Mouse (Mus musculus) duodenum, adult 2 months (tissue): ENCODE results near the gene Arrb2. TPM values are rescaled to one million over a fixed set of nuclear protein-coding genes. Genes with fewer than 3 reads are reported as not detected.

Experiments used
- polyA plus RNA-seq: library from polyadenylated mRNA; depleted of rRNA; stranded (reverse); fragments of >200 nt; gene quantifications from 2 replicates; pipeline ENCODE4 v1.2.3, GENCODE M21; 2012; ENCODE audit warnings: low replicate concordance; rRNA removed

The Arrb2 gene
- polyA plus RNA-seq = 15.9 and 26.1 TPM in 2 replicates

DNA sequence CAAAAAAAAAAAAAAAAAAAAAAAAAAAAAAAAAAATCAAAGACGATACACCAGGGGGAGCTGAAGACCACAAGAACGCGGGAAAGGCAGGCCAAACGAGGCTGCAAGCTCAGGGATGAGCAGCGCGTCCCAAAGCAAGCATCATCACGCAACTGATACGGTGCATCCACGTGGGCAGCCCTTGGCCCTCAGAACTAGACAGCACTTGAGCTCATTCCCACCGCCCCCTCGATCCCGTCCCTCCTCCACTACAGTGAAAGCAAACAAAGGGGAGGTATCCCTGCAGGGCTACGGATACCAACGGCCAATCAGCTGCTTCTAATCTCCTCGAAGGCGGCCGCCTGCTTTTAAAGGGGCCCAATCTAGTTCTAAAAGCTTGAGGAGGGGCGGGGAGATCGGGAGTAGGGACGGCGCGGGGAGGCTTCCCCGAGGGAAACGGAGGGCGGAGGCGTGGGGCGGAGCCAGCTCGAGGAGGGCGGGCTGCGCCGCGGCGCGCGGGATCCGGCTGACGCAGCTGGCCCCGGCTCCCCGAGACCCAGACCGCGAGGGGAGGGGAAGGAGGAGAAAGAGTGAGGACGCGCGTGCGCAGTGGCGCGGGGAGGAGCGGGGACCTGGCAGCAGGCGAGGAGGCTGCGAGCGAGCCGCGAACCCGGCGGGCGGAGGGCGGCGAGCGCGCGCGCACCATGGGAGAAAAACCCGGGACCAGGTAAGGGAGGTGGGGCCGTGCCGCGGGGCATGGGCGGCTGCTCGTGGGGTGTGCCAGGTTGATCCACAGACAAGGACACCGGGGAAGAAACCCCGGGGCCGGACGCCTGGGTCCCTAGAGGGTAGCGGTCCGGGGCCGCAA lies at the start of gene Arrb2:
Arrb2 (plus strand) TSS at position 588 of the 847 bp plus-strand sequence.

DNA sequence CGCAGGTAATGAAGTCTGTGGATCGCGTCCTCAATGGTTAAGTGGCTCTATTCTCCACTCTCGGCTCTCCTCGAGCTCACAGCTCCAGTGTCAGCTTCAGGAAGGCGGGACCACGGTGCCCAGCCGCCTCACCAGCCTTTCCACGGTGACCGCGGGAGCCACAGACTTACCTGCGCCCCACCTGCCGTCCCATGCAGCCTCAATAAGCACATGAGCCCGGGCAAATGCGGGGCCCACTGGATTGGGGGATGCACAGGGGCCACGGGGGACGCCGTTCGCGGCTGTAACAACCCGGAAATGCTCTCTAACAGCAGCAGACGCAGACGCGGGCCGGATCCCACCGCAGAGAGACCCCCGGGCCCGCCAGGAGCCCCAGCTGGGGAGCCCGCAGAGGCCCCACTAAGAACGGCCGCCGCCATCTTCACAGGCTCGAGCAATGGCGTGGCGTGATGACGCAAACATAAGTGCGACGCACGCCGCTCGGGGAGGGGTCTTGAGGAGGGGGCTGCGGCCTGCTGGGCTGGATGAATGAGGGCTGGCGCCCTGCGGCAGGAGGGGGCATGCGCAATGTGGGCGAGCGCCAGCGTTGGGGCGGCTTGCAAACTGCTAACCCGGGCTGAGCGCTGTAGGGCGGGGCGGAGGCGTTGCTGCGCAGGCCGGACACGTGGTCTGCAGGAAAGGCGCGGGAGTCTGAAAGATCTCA lies 22.7 kb upstream of the Arrb2 start, which contains the start of gene Pelp1:
Pelp1 (minus strand) TSS at position 438 of the 703 bp plus-strand sequence.

DNA sequence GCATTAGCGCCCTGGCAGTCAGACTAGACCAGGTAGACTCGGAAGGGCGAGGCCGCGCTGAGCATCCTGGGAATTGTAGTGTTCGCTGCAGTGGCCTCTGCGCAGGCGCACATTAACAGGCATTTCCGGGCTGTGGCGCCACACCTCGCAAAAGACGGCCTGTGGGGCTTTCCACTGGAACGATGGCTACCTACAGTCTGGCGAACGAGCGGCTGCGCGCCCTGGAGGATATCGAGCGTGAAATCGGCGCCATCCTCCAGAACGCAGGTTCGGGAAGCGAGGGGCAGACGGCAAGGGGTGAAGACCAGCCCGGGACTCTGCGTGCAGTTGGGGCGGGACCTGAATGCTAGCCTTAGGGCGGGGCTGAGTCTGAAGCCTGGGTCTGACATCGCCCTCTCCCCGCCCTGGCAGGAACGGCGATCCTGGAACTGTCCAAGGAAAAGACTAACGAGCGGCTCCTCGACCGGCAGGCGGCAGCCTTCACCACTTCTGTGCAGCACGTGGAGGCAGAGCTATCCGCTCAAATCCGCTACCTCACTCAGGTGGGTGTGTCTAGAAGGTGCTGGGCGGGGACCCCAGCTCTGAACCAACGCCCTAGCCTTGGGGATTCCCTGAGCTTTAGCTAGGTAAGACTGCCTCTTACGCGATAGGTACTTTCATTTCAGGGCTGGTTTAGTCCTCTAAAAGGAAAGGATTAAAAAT lies 19.5 kb downstream of the Arrb2 start, which contains the start of gene Med11:
Med11 (plus strand) TSS at position 123 of the 702 bp plus-strand sequence.

DNA sequence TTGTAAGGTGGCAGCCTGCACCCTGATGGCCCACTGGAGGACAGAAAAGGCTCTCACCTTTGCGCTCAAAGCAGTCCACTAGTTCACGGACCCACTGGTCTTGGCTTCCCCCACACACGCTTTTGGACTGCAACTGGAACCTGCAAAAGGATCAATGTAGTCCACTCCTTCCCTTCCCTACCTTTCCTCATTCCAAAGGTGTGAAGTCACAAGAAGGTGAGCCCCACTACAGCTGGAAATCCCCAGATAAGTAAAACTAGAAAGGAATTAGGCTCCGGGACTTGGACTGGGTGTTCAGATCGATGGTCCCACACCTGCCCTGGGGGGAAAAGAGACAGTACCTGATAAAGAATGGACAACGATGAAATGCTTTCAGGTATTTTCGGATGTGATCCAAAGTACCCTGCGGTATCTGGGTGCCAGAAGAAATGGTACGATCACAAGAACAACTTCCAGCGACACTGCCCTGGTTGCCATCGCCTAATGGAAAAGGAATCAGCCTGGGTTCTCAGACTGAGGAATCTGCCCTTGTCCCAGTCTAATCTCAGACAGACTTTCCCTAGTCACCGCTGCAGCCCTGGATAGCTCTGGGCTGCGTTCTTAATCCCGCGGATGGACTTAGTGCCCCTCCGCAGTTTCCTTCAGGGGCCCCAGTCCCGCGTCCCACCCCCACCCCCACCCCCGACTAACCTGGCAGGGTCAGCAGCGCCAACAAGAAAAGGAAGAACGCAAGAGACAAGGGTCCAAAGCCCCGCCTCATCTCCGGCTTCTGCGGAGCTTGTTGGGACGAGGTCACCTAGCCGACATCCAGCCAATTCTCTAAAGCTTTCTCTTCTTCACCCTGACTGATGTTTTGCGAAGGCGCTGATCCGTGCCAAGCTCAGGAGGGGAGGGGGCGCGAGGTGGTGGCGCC lies 26.5 kb downstream of the Arrb2 start, which contains the start of gene Zmynd15:
Zmynd15 (plus strand) TSS at position 746 of the 913 bp plus-strand sequence.

DNA sequence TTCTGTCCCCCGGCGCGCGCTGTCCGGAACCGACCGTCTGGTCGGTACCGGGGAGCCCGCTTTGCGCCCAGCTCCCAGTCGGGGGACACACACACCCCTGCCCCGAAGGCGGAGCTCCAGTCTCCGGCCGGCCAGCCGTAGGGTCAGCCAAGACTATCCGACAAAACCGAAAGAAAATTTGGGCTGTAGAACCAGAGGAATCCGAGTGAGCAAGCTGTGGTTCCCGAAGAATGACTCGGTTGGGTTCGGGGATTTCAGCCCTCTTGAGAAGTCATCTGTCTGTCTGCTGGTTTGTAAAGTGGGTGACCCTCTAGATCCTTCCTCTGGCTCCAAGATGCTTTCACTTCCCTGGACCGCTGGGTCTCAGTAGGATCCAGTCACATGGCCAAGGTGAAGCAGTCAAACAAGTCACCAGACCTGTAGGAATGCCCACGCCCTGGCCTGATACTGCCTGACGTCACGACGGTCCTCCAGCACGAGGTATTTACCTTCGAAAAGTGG lies 27.2 kb downstream of the Arrb2 start, which contains the start of gene Cxcl16:
Cxcl16 (minus strand) TSS at position 384 of the 501 bp plus-strand sequence.

Other genes with a start within 250 kb of the Arrb2 start
- 22.1 and 33.3 TPM in 2 replicates for gene Slc16a11, start 219.9 kb upstream of the Arrb2 start, polyA plus RNA-seq
- gene Slc16a13, start 211.6 kb upstream of the Arrb2 start, polyA plus RNA-seq = 5.7 and 10.5 TPM in 2 replicates
- gene Bcl6b, start 202.8 kb upstream of the Arrb2 start, polyA plus RNA-seq = 0.81 and 2.0 TPM in 2 replicates
- 44.8 and 46.2 TPM in 2 replicates for gene 0610010K14Rik, start 194.7 kb upstream of the Arrb2 start, polyA plus RNA-seq
- gene Gm21988, start 192.8 kb upstream of the Arrb2 start, polyA plus RNA-seq = 3.7 and 6.3 TPM in 2 replicates
- 194 and 270 TPM in 2 replicates for gene Rnasek, start 192.8 kb upstream of the Arrb2 start, polyA plus RNA-seq
- 0.87 and 1.2 TPM in 2 replicates for gene Alox12, start 177.3 kb upstream of the Arrb2 start, polyA plus RNA-seq
- gene Alox12e, start 110.0 kb upstream of the Arrb2 start, polyA plus RNA-seq = 0.26 and 0.45 TPM in 2 replicates
- gene Alox15, start 80.6 kb upstream of the Arrb2 start, polyA plus RNA-seq = 5.2 and 6.4 TPM in 2 replicates
- 10.6 and 16.6 TPM in 2 replicates for gene Pelp1, start 22.6 kb upstream of the Arrb2 start, polyA plus RNA-seq
- 11.7 and 19.4 TPM in 2 replicates for gene Med11, start 19.3 kb downstream of the Arrb2 start, polyA plus RNA-seq
- 4.5 and 7.0 TPM in 2 replicates for gene Zmynd15, start 26.8 kb downstream of the Arrb2 start, polyA plus RNA-seq
- gene Cxcl16, start 27.3 kb downstream of the Arrb2 start, polyA plus RNA-seq = 19.4 and 41.0 TPM in 2 replicates
- gene Tm4sf5, start 72.6 kb downstream of the Arrb2 start, polyA plus RNA-seq = 330 and 792 TPM in 2 replicates
- 0.18 TPM in 1 of 2 replicates, not detected in the other for gene Vmo1, start 82.0 kb downstream of the Arrb2 start, polyA plus RNA-seq
- 6.6 and 27.0 TPM in 2 replicates for gene Gltpd2, start 86.6 kb downstream of the Arrb2 start, polyA plus RNA-seq
- gene Psmb6, start 92.7 kb downstream of the Arrb2 start, polyA plus RNA-seq = 220 and 329 TPM in 2 replicates
- not detected in 2 replicates for gene Gm40193, start 100.3 kb downstream of the Arrb2 start, polyA plus RNA-seq
- gene Pld2, start 107.4 kb downstream of the Arrb2 start, polyA plus RNA-seq = 16.7 and 17.7 TPM in 2 replicates
- gene Mink1, start 130.2 kb downstream of the Arrb2 start, polyA plus RNA-seq = 42.1 and 67.8 TPM in 2 replicates
- not detected in 2 replicates for gene 4930544D05Rik, start 183.2 kb downstream of the Arrb2 start, polyA plus RNA-seq
- gene Chrne, start 186.6 kb downstream of the Arrb2 start, polyA plus RNA-seq = 0.13 TPM in 1 of 2 replicates, not detected in the other
- 0.05 TPM in 1 of 2 replicates, not detected in the other for gene Gp1ba, start 206.5 kb downstream of the Arrb2 start, polyA plus RNA-seq
- 93.4 and 152 TPM in 2 replicates for gene Rnf167, start 214.6 kb downstream of the Arrb2 start, polyA plus RNA-seq
- 108 and 218 TPM in 2 replicates for gene Slc25a11, start 214.8 kb downstream of the Arrb2 start, polyA plus RNA-seq
- gene Pfn1, start 222.0 kb downstream of the Arrb2 start, polyA plus RNA-seq = 3,237 and 8,074 TPM in 2 replicates
- 4.4 and 6.7 TPM in 2 replicates for gene Eno3, start 224.6 kb downstream of the Arrb2 start, polyA plus RNA-seq
- gene Spag7, start 236.8 kb downstream of the Arrb2 start, polyA plus RNA-seq = 6.5 and 20.4 TPM in 2 replicates